In genomic region chr17:56957763-56958429, GRCm38 (mm10) we compare ENCODE assay signal across 10 mouse cellular contexts. TPM values are rescaled to one million over a fixed set of nuclear protein-coding genes. Genes with fewer than 3 reads are reported as not detected.
DNase-seq lines count a peak whose midpoint lies in the region; ATAC-seq and TF ChIP-seq lines count a peak whose summit lies in the region.
"Had no signal": no experiment of that assay in that cellular context is flagged by ENCODE, and none has a peak within 500 bp of the region (broad histone marks: within the 10 kb centered on the region; RNA-seq: fewer than 3 reads in every experiment).

No protein-coding gene starts in this region.

- TF ChIP-seq POLR2A in cerebellum, adult 2 months (IDR thresholded peaks at IDR 0.05; ENCODE audit: borderline replicate concordance, insufficient read depth, low read length), result no peak

- no peak overlapping the region for H3K27ac ChIP-seq in lung, embryonic 14.5 days (ENCODE audit: low read depth)
- H3K27ac ChIP-seq in stomach, embryonic 15.5 days, result no peak overlapping the region
- H3K27ac ChIP-seq in cerebellum, adult 2 months (ENCODE audit: insufficient read depth, low read length), result no peak overlapping the region
- H3K27ac ChIP-seq in forebrain, embryonic 14.5 days (ENCODE audit: low read depth, low read length), result no peak overlapping the region
- H3K27ac ChIP-seq: neural tube, embryonic 13.5 days had no signal

- DNase-seq in kidney, postnatal 4 days, result peak; percentile 12 to 17
- no peak for DNase-seq in kidney, adult 9 months
- peak; percentile 68 for DNase-seq in c-Kit-positive CD71-positive TER-119-negative erythroid progenitor cells, embryonic 14.5 days (ENCODE audit: low read depth)
- DNase-seq in lung, embryonic 14.5 days, result peak; percentile 33
- no peak for DNase-seq in cerebellum, adult 2 months
- DNase-seq in forebrain, embryonic 14.5 days (ENCODE audit: low spot score), result no peak
- no peak for DNase-seq in right cerebral cortex, postnatal 4 days

- no peaks in the 10 kb centered on the region for H3K27me3 ChIP-seq in lung, embryonic 14.5 days (ENCODE audit: insufficient read depth, low read length)
- no peaks in the 10 kb centered on the region for H3K27me3 ChIP-seq in stomach, embryonic 15.5 days (replicated peaks)
- no peaks in the 10 kb centered on the region for H3K27me3 ChIP-seq in cerebellum, adult 2 months (ENCODE audit: control insufficient read depth, insufficient read depth, low read length)
- no peaks in the 10 kb centered on the region for H3K27me3 ChIP-seq in forebrain, embryonic 14.5 days (replicated peaks; ENCODE audit: control insufficient read depth, insufficient read depth, low read length)
- H3K27me3 ChIP-seq: neural tube, embryonic 13.5 days had no signal

- peak; percentile 82 for ATAC-seq in lung, embryonic 14.5 days (ENCODE audit: insufficient read depth)
- peak; percentile 79 for ATAC-seq in stomach, embryonic 15.5 days (ENCODE audit: insufficient read depth, low FRiP score, low read depth)
- no peak for ATAC-seq in forebrain, embryonic 14.5 days

- H3K9ac ChIP-seq in lung, embryonic 14.5 days, result no peak overlapping the region
- no peak overlapping the region for H3K9ac ChIP-seq in stomach, embryonic 15.5 days
- H3K9ac ChIP-seq in forebrain, embryonic 14.5 days (ENCODE audit: low read length), result no peak overlapping the region
- H3K9ac ChIP-seq: neural tube, embryonic 13.5 days had no signal

- no peaks in the 10 kb centered on the region for H3K9me3 ChIP-seq in lung, embryonic 14.5 days (ENCODE audit: low read depth, low read length)
- no peaks in the 10 kb centered on the region for H3K9me3 ChIP-seq in stomach, embryonic 15.5 days
- no peaks in the 10 kb centered on the region for H3K9me3 ChIP-seq in forebrain, embryonic 14.5 days (replicated peaks; ENCODE audit: control insufficient read depth, low read length)
- H3K9me3 ChIP-seq: neural tube, embryonic 13.5 days had no signal

- no peak; the same call in 1 of the 2 replicates for TF ChIP-seq CTCF in lung, embryonic 14.5 days (IDR thresholded peaks at IDR 0.05; ENCODE audit: low read depth)
- no peak for TF ChIP-seq CTCF in cerebellum, adult 2 months (IDR thresholded peaks at IDR 0.05; ENCODE audit: borderline replicate concordance, insufficient read depth, low read depth, low read length)

- H3K4me2 ChIP-seq in lung, embryonic 14.5 days, result no peak overlapping the region
- H3K4me2 ChIP-seq in stomach, embryonic 15.5 days, result no peak overlapping the region
- H3K4me2 ChIP-seq in forebrain, embryonic 14.5 days (ENCODE audit: low read length), result no peak overlapping the region
- H3K4me2 ChIP-seq: neural tube, embryonic 13.5 days had no signal

- no peak overlapping the region for H3K4me3 ChIP-seq in lung, embryonic 14.5 days (ENCODE audit: low read depth, low read length)
- no peak overlapping the region for H3K4me3 ChIP-seq in stomach, embryonic 15.5 days (replicated peaks)
- no peak overlapping the region for H3K4me3 ChIP-seq in cerebellum, adult 2 months (replicated peaks; ENCODE audit: insufficient read depth, low read depth, low read length)
- H3K4me3 ChIP-seq in forebrain, embryonic 14.5 days (ENCODE audit: low read depth, low read length), result no peak overlapping the region
- H3K4me3 ChIP-seq: neural tube, embryonic 13.5 days had no signal

- H3K36me3 ChIP-seq in lung, embryonic 14.5 days (ENCODE audit: insufficient read depth), result no peaks in the 10 kb centered on the region
- no peaks in the 10 kb centered on the region for H3K36me3 ChIP-seq in stomach, embryonic 15.5 days
- H3K36me3 ChIP-seq in forebrain, embryonic 14.5 days (ENCODE audit: control insufficient read depth, insufficient read depth, low read length), result no peaks in the 10 kb centered on the region
- H3K36me3 ChIP-seq: neural tube, embryonic 13.5 days had no signal

- WGBS in lung, embryonic 14.5 days, result 26% methylated on average over 11 of the region's 11 CpGs
- WGBS in stomach, embryonic 15.5 days, result 21% methylated on average over 11 of the region's 11 CpGs
- 42% methylated on average over 11 of the region's 11 CpGs for WGBS in cerebellum, adult 2 months
- WGBS in forebrain, embryonic 14.5 days, result 36% methylated on average over 11 of the region's 11 CpGs

- H3K4me1 ChIP-seq in lung, embryonic 14.5 days (ENCODE audit: insufficient read depth), result no peaks in the 10 kb centered on the region
- H3K4me1 ChIP-seq in stomach, embryonic 15.5 days, result no peaks in the 10 kb centered on the region
- H3K4me1 ChIP-seq in cerebellum, adult 2 months (ENCODE audit: control insufficient read depth, insufficient read depth, low read length), result no peaks in the 10 kb centered on the region
- no peaks in the 10 kb centered on the region for H3K4me1 ChIP-seq in forebrain, embryonic 14.5 days (ENCODE audit: control insufficient read depth, insufficient read depth, low read length)
- H3K4me1 ChIP-seq: neural tube, embryonic 13.5 days had no signal

RNA-seq across cellular contexts. Expression of gene Mllt1, which starts 22.7 kb away (rescaled TPM):
- polyA plus RNA-seq in lung, embryonic 14.5 days (2014; fragmentation: Nextera tagmentation; extraction: Ambion mirVana), result 31.4 and 39.3 TPM in 2 replicates
- polyA plus RNA-seq in stomach, embryonic 15.5 days (2015; fragmentation: Nextera tagmentation; extraction: Ambion mirVana), result 39.8 and 43.7 TPM in 2 replicates
- polyA plus RNA-seq in cerebellum, adult 2 months (2012; rRNA removed), result 45.7 and 47.9 TPM in 2 replicates
- polyA plus RNA-seq in forebrain, embryonic 14.5 days (2014; fragmentation: Nextera tagmentation; extraction: Ambion mirVana), result 45.6 and 52.3 TPM in 2 replicates

RNA-seq across cellular contexts. Expression of gene Acer1, which starts 24.0 kb away (rescaled TPM):
- not detected in 2 replicates for polyA plus RNA-seq in lung, embryonic 14.5 days (2014; fragmentation: Nextera tagmentation; extraction: Ambion mirVana)
- polyA plus RNA-seq in stomach, embryonic 15.5 days (2015; fragmentation: Nextera tagmentation; extraction: Ambion mirVana), result 0.06 and 0.15 TPM in 2 replicates
- not detected in 2 replicates for polyA plus RNA-seq in cerebellum, adult 2 months (2012; rRNA removed)
- not detected in 2 replicates for polyA plus RNA-seq in forebrain, embryonic 14.5 days (2014; fragmentation: Nextera tagmentation; extraction: Ambion mirVana)
- polyA plus RNA-seq: neural tube, embryonic 13.5 days had no signal

RNA-seq across cellular contexts. Expression of gene Clpp, which starts 32.2 kb away (rescaled TPM):
- 146 and 158 TPM in 2 replicates for polyA plus RNA-seq in lung, embryonic 14.5 days (2014; fragmentation: Nextera tagmentation; extraction: Ambion mirVana)
- 144 and 147 TPM in 2 replicates for polyA plus RNA-seq in stomach, embryonic 15.5 days (2015; fragmentation: Nextera tagmentation; extraction: Ambion mirVana)
- 167 and 175 TPM in 2 replicates for polyA plus RNA-seq in cerebellum, adult 2 months (2012; rRNA removed)
- polyA plus RNA-seq in forebrain, embryonic 14.5 days (2014; fragmentation: Nextera tagmentation; extraction: Ambion mirVana), result 173 and 209 TPM in 2 replicates

RNA-seq across cellular contexts. Expression of gene Alkbh7, which starts 39.2 kb away (rescaled TPM):
- polyA plus RNA-seq in lung, embryonic 14.5 days (2014; fragmentation: Nextera tagmentation; extraction: Ambion mirVana), result 39.0 and 39.8 TPM in 2 replicates
- polyA plus RNA-seq in stomach, embryonic 15.5 days (2015; fragmentation: Nextera tagmentation; extraction: Ambion mirVana), result 36.6 and 38.9 TPM in 2 replicates
- 56.7 and 70.4 TPM in 2 replicates for polyA plus RNA-seq in cerebellum, adult 2 months (2012; rRNA removed)
- polyA plus RNA-seq in forebrain, embryonic 14.5 days (2014; fragmentation: Nextera tagmentation; extraction: Ambion mirVana), result 41.9 and 44.8 TPM in 2 replicates

RNA-seq across cellular contexts. Expression of gene Pspn, which starts 41.9 kb away (rescaled TPM):
- polyA plus RNA-seq in lung, embryonic 14.5 days (2014; fragmentation: Nextera tagmentation; extraction: Ambion mirVana), result 0.46 and 1.0 TPM in 2 replicates
- 0.32 and 0.43 TPM in 2 replicates for polyA plus RNA-seq in stomach, embryonic 15.5 days (2015; fragmentation: Nextera tagmentation; extraction: Ambion mirVana)
- polyA plus RNA-seq in cerebellum, adult 2 months (2012; rRNA removed), result 0.41 TPM in 1 of 2 replicates, not detected in the other
- polyA plus RNA-seq in forebrain, embryonic 14.5 days (2014; fragmentation: Nextera tagmentation; extraction: Ambion mirVana), result 0.70 TPM in 2 replicates
- polyA plus RNA-seq: embryonic facial prominence, embryonic 14.5 days had no signal

Comparison
In these comparisons a context has a peak if more than half of its experiments do, and no peak if none do; other contexts are left out.
1. DNase-seq: peak in kidney, postnatal 4 days (2 of 2), c-Kit-positive CD71-positive TER-119-negative erythroid progenitor cells, embryonic 14.5 days (single experiment) and lung, embryonic 14.5 days (single experiment); none in kidney, adult 9 months (single experiment), cerebellum, adult 2 months (0 of 2), forebrain, embryonic 14.5 days (single experiment) and right cerebral cortex, postnatal 4 days (single experiment).